Mouse (Mus musculus) small intestine, adult 2 months (tissue): ENCODE results near the gene Vps18.

Experiments used
- CTCF ChIP-seq: fragments of 200-500 bp; IDR thresholded peaks from 2 replicates; pipeline ENCODE4 v1.5.1; 2012; ENCODE audit warnings: low read depth, mild to moderate bottlenecking, control low read depth, inconsistent platforms, low read length, moderate library complexity, mixed read lengths; ENCODE audit not compliant: insufficient replicate concordance, insufficient read length; ENCODE audit errors: extremely low read depth
- POLR2A ChIP-seq: fragments of 200-500 bp; IDR thresholded peaks from 2 replicates; pipeline ENCODE4 v1.6.1; 2012; ENCODE audit warnings: low read depth, mild to moderate bottlenecking, control low read depth, inconsistent platforms, low read length, moderate library complexity

DNA sequence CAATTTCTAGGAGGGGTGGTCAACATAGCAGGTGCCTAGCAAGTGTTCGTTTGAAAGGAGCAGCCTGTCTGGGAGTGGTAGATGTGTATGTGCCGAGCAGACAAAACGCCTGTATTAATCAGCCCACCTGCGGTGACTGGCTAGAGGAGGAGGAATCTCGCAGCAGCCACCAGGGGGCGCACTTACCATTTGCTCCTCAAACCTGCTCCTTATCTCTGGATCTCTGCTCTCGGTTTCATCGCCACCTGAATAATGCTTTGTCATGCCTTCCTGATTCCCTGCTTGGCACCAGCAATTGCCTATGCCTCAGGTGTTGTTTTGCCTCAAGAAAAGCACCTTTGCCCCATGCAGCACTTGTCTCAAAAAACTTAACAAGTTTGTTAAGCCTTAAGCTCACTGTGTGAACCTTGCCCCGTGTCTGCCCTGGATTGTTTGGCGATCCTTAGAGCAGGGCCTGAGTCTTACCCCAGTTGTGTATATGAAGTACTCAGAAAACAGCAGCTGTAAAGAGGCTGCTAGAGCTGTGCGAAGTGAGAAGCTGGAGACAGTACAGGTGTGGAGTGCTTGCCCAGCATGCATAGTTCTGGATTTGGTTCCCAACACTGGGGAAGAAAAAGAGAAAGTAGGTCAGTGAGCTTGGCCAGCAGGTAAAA, 37.6 kb upstream of the Vps18 start:
- TF ChIP-seq POLR2A (no peak), CTCF (peak; percentile 89)
